Mouse (Mus musculus) myocyte (in vitro differentiated cells): ENCODE data around the gene Olfr190. TPM values are rescaled to one million over a fixed set of nuclear protein-coding genes. Genes with fewer than 3 reads are reported as not detected.
"Not testable (repeated sequence)": the region's sequence is repeated elsewhere in the genome, so short reads cannot be mapped to it uniquely, and the experiment has no call there.

Experiments
- H3K27me3 ChIP-seq: one replicate; pipeline ENCODE4 v1.6.1; 2011; ENCODE audit not compliant: control insufficient read depth, insufficient read depth, insufficient read length
- H3K36me3 ChIP-seq: one replicate; pipeline ENCODE4 v1.6.1; 2011; ENCODE audit not compliant: control insufficient read depth, insufficient read depth
- H3K4me2 ChIP-seq: one replicate; pipeline ENCODE4 v1.6.1; 2011; ENCODE audit warnings: low read depth, control low read depth
- H3K4me3 ChIP-seq: one replicate; pipeline ENCODE4 v1.5.1; 2011; ENCODE audit warnings: mild to moderate bottlenecking, control low read depth, moderate library complexity
- H3K79me2 ChIP-seq: one replicate; pipeline ENCODE4 v1.6.1; 2011; ENCODE audit not compliant: control insufficient read depth, insufficient read depth
- H3ac ChIP-seq: one replicate; pipeline ENCODE4 v1.6.1; 2011; ENCODE audit not compliant: control insufficient read depth, insufficient read length
- CEBPB ChIP-seq: IDR thresholded peaks from 2 replicates; pipeline ENCODE4 v1.6.1; 2011; ENCODE audit warnings: mild to moderate bottlenecking, moderate library complexity; ENCODE audit not compliant: poor library complexity, insufficient read depth, severe bottlenecking
- E2F4 ChIP-seq: IDR thresholded peaks from one replicate; pipeline ENCODE4 v1.6.1; 2011; ENCODE audit warnings: mild to moderate bottlenecking, control low read depth, moderate library complexity; ENCODE audit not compliant: insufficient read depth
- MAX ChIP-seq: IDR thresholded peaks from one replicate; pipeline ENCODE4 v1.6.1; 2011; ENCODE audit warnings: low read depth, mild to moderate bottlenecking, control low read depth
- MYOD1 ChIP-seq, 3 experiments: IDR thresholded peaks; one replicate each; pipeline ENCODE4 v1.6.1; 2011; ENCODE audit warnings: control low read depth in 2 of 3, low read depth in 2 of 3, mild to moderate bottlenecking in 2 of 3, moderate library complexity in 1 of 3; ENCODE audit not compliant: insufficient read length in 2 of 3, control insufficient read depth in 1 of 3
- MYOG ChIP-seq, 3 experiments: IDR thresholded peaks; one replicate each; pipeline ENCODE4 v1.6.1; 2011; ENCODE audit warnings: control low read depth in 2 of 3, low read depth in 2 of 3, mild to moderate bottlenecking in 2 of 3; ENCODE audit not compliant: insufficient read length in 2 of 3, control insufficient read depth in 1 of 3, insufficient read depth in 1 of 3
- POLR2A ChIP-seq: IDR thresholded peaks from one replicate; pipeline ENCODE4 v1.6.1; 2011; ENCODE audit warnings: low read depth, mild to moderate bottlenecking, control low read depth, moderate library complexity; ENCODE audit not compliant: insufficient read length
- POLR2AphosphoS2 ChIP-seq: IDR thresholded peaks from one replicate; pipeline ENCODE4 v1.6.1; 2011; ENCODE audit warnings: low read depth, control low read depth; ENCODE audit not compliant: insufficient read length
- REST ChIP-seq: IDR thresholded peaks from one replicate; pipeline ENCODE4 v1.6.1; 2011; ENCODE audit warnings: mild to moderate bottlenecking, control low read depth, moderate library complexity; ENCODE audit not compliant: insufficient read depth, insufficient read length
- SRF ChIP-seq: IDR thresholded peaks from one replicate; pipeline ENCODE4 v1.6.1; 2011; ENCODE audit warnings: low read depth; ENCODE audit not compliant: control insufficient read depth, insufficient read length
- TCF12 ChIP-seq: IDR thresholded peaks from one replicate; pipeline ENCODE4 v1.6.1; 2011; ENCODE audit warnings: mild to moderate bottlenecking, control low read depth; ENCODE audit not compliant: poor library complexity, insufficient read depth, severe bottlenecking
- TCF3 ChIP-seq: IDR thresholded peaks from one replicate; pipeline ENCODE4 v1.6.1; 2011; ENCODE audit warnings: low read depth, control low read depth; ENCODE audit not compliant: insufficient read length
- USF1 ChIP-seq: IDR thresholded peaks from one replicate; pipeline ENCODE4 v1.6.1; 2011; ENCODE audit warnings: low read depth, mild to moderate bottlenecking, control low read depth, moderate library complexity
- polyA plus RNA-seq: library from polyadenylated mRNA; unstranded; fragments of >200 nt; fragmentation: generic; extraction: Trizol; gene quantifications from one replicate; pipeline ENCODE4 v1.2.1, GENCODE M21; 2012; ENCODE audit warnings: missing spikeins

The Olfr190 gene
- polyA plus RNA-seq = not detected

GRCm38 (mm10) chr16:59077905-59078304 lies at the start of gene Olfr190:
Gene Olfr190 (minus strand): TSS chr16:59078005.
- TF ChIP-seq POLR2A (no peak), CEBPB (no peak), TCF12 (no peak)

GRCm38 (mm10) chr16:59120969-59121368 lies 43.2 kb upstream of the Olfr190 start, which contains the start of gene Olfr194:
Gene Olfr194 (minus strand): TSS chr16:59121069.
- no peak within 1 kb of the TSS for H3ac ChIP-seq
- no peak within 1 kb of the TSS for H3K4me3 ChIP-seq
- no peaks in the 10 kb centered on the region for H3K27me3 ChIP-seq
- no peak within 1 kb of the TSS for H3K4me2 ChIP-seq
- TF ChIP-seq E2F4 (no peak), CEBPB (no peak), MAX (no peak), MYOD1 (IDR thresholded peaks at IDR 0.05; ENCODE audit: control insufficient read depth in 1 of 3, insufficient read length in 2 of 3, low read depth in 2 of 3) (no peak), USF1 (no peak), MYOG (IDR thresholded peaks at IDR 0.05; ENCODE audit: control insufficient read depth in 1 of 3, insufficient read depth in 1 of 3, insufficient read length in 2 of 3, low read depth in 2 of 3) (no peak), REST (no peak), POLR2AphosphoS2 (no peak), SRF (no peak), TCF12 (no peak), POLR2A (no peak), TCF3 (no peak)
- no peaks in the 10 kb centered on the region for H3K79me2 ChIP-seq
- H3K36me3 ChIP-seq = no peaks in the 10 kb centered on the region

More at GRCm38 (mm10) chr16:59077905-59078304, at the start of gene Olfr190:
- Histone ChIP-seq H3K4me2 (no peak within 1 kb of the TSS), H3K79me2 (no peaks in the 10 kb centered on the region), H3ac (no peak within 1 kb of the TSS), H3K27me3 (no peaks in the 10 kb centered on the region), H3K36me3 (no peaks in the 10 kb centered on the region), H3K4me3 (no peak within 1 kb of the TSS)

- Histone ChIP-seq H3ac (no peak within 1 kb of the TSS), H3K27me3 (no peaks in the 10 kb centered on the region), H3K79me2 (no peaks in the 10 kb centered on the region), H3K36me3 (no peaks in the 10 kb centered on the region), H3K4me3 (no peak within 1 kb of the TSS), H3K4me2 (no peak within 1 kb of the TSS)
- TF ChIP-seq REST (no peak), MYOG (IDR thresholded peaks at IDR 0.05; ENCODE audit: control insufficient read depth in 1 of 3, insufficient read depth in 1 of 3, insufficient read length in 2 of 3, low read depth in 2 of 3) (no peak), USF1 (no peak), POLR2A (no peak), SRF (no peak)
Measured at GRCm38 (mm10) chr16:59111781-59112180, 34.0 kb upstream of the Olfr190 start, which contains the start of gene Olfr193. Gene Olfr193 (minus strand): TSS chr16:59111881.

GRCm38 (mm10) chr16:59108522-59108921 lies 30.7 kb upstream of the Olfr190 start:
- not testable (repeated sequence) for H3ac ChIP-seq, H3K4me3 ChIP-seq, H3K27me3 ChIP-seq, H3K79me2 ChIP-seq, H3K4me2 ChIP-seq, H3K36me3 ChIP-seq

GRCm38 (mm10) chr16:59105312-59105711 lies 27.5 kb upstream of the Olfr190 start:
- H3K4me2 ChIP-seq = no peak overlapping the region
- H3ac ChIP-seq = no peak overlapping the region
- no peaks in the 10 kb centered on the region for H3K36me3 ChIP-seq
- TF ChIP-seq USF1 = no peak
- TF ChIP-seq TCF3 = no peak
- no peak for TF ChIP-seq TCF12
- no peak for TF ChIP-seq E2F4
- no peak for TF ChIP-seq SRF
- TF ChIP-seq MYOG (IDR thresholded peaks at IDR 0.05; ENCODE audit: control insufficient read depth in 1 of 3, insufficient read depth in 1 of 3, insufficient read length in 2 of 3, low read depth in 2 of 3) = no peak
- no peak for TF ChIP-seq MAX
- no peak for TF ChIP-seq REST
- H3K27me3 ChIP-seq = no peaks in the 10 kb centered on the region
- no peak overlapping the region for H3K4me3 ChIP-seq
- H3K79me2 ChIP-seq = no peaks in the 10 kb centered on the region

GRCm38 (mm10) chr16:59089722-59090121 lies 11.9 kb upstream of the Olfr190 start, which contains the start of gene Olfr191:
Gene Olfr191 (minus strand): TSS chr16:59089822.
- H3K4me3 ChIP-seq, H3K4me2 ChIP-seq, H3K79me2 ChIP-seq, H3ac ChIP-seq, H3K36me3 ChIP-seq, H3K27me3 ChIP-seq: not testable (repeated sequence)

GRCm38 (mm10) chr16:59081113-59081512 lies 3.3 kb upstream of the Olfr190 start:
- not testable (repeated sequence) for H3K36me3 ChIP-seq, H3K4me3 ChIP-seq, H3K79me2 ChIP-seq, H3K4me2 ChIP-seq, H3ac ChIP-seq, H3K27me3 ChIP-seq
